Mouse (Mus musculus): ENCODE data around the gene Zfp827. TPM values are rescaled to one million over a fixed set of nuclear protein-coding genes. Genes with fewer than 3 reads are reported as not detected.

The Zfp827 gene
- polyA plus RNA-seq, 1 experiment from 2014 or later, result 10.6 TPM

GRCm38 (mm10) chr8:79227916-79228315 lies 199.7 kb downstream of the Zfp827 start:
- Histone ChIP-seq H3K9ac (ENCODE audit: low read length) (no peak overlapping the region), H3K4me3 (ENCODE audit: low read depth, low read length) (no peak overlapping the region), H3K4me2 (ENCODE audit: low read length) (no peak overlapping the region), H3K9me3 (ENCODE audit: control insufficient read depth, low read length) (no peaks in the 10 kb centered on the region), H3K27me3 (replicated peaks; ENCODE audit: control insufficient read depth, insufficient read depth, low read length) (no peaks in the 10 kb centered on the region), H3K27ac (ENCODE audit: low read depth) (no peak overlapping the region), H3K36me3 (ENCODE audit: control insufficient read depth, insufficient read depth, low read length) (no peaks in the 10 kb centered on the region), H3K4me1 (replicated peaks; ENCODE audit: control insufficient read depth, insufficient read depth, low read length) (no peaks in the 10 kb centered on the region)
- ATAC-seq (replicated peaks; ENCODE audit: low FRiP score, low TSS enrichment, low read depth) (no peak), DNase-seq (ENCODE audit: low spot score) (no peak)
- WGBS, result 77% methylated on average over 3 of the region's 3 CpGs

- Histone ChIP-seq H3K36me3 (ENCODE audit: control insufficient read depth, insufficient read depth, low read length) (no peaks in the 10 kb centered on the region), H3K9me3 (ENCODE audit: control insufficient read depth, low read length) (no peaks in the 10 kb centered on the region), H3K27me3 (replicated peaks; ENCODE audit: control insufficient read depth, insufficient read depth, low read length) (no peaks in the 10 kb centered on the region), H3K4me1 (replicated peaks; ENCODE audit: control insufficient read depth, insufficient read depth, low read length) (no peaks in the 10 kb centered on the region), H3K9ac (ENCODE audit: low read length) (no peak overlapping the region), H3K4me3 (ENCODE audit: low read depth, low read length) (no peak overlapping the region), H3K27ac (ENCODE audit: low read depth) (no peak overlapping the region), H3K4me2 (ENCODE audit: low read length) (no peak overlapping the region)
- DNase-seq (ENCODE audit: low spot score) (no peak), ATAC-seq (replicated peaks; ENCODE audit: low FRiP score, low TSS enrichment, low read depth) (no peak)
- 75% methylated on average over 8 of the region's 8 CpGs for WGBS
Measured at GRCm38 (mm10) chr8:79229266-79229888, 201.1 kb downstream of the Zfp827 start.

DNA sequence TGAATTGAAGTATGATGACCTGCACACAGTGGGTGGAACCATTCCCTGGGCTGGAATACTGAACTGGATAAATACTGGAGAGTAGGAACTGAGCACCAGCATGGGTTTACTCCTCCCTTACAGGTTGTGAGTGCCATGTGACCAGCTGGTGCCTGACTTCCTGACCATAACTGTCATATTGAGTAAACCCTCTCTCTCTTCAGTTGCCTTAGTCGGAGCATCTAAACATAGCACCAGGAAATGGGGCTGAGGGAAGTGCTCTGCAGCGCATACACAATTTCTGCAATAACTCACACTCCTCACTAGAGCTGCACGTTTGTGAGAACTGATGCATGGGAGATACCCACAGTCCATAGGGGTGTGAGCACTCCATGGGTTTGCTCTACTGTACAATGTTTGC lies 211.1 kb downstream of the Zfp827 start:
- Histone ChIP-seq H3K4me3 (ENCODE audit: low read depth, low read length) (no peak overlapping the region), H3K4me1 (replicated peaks; ENCODE audit: control insufficient read depth, insufficient read depth, low read length) (no peaks in the 10 kb centered on the region), H3K36me3 (ENCODE audit: control insufficient read depth, insufficient read depth, low read length) (no peaks in the 10 kb centered on the region), H3K27me3 (replicated peaks; ENCODE audit: control insufficient read depth, insufficient read depth, low read length) (no peaks in the 10 kb centered on the region), H3K27ac (ENCODE audit: low read depth) (no peak overlapping the region), H3K9ac (ENCODE audit: low read length) (no peak overlapping the region), H3K4me2 (ENCODE audit: low read length) (no peak overlapping the region), H3K9me3 (ENCODE audit: control insufficient read depth, low read length) (no peaks in the 10 kb centered on the region)
- 66% methylated on average over 3 of the region's 3 CpGs for WGBS
- no peak for ATAC-seq (replicated peaks; ENCODE audit: low FRiP score, low TSS enrichment, low read depth)
- no peak for DNase-seq (ENCODE audit: low spot score)

- DNase-seq (ENCODE audit: low spot score) (no peak), ATAC-seq (replicated peaks; ENCODE audit: low FRiP score, low TSS enrichment, low read depth) (no peak)
- 91% methylated on average over 7 of the region's 7 CpGs for WGBS
- H3K27ac ChIP-seq (ENCODE audit: low read depth), result no peak overlapping the region
- no peaks in the 10 kb centered on the region for H3K9me3 ChIP-seq (ENCODE audit: control insufficient read depth, low read length)
- H3K4me2 ChIP-seq (ENCODE audit: low read length), result no peak overlapping the region
- no peaks in the 10 kb centered on the region for H3K4me1 ChIP-seq (replicated peaks; ENCODE audit: control insufficient read depth, insufficient read depth, low read length)
- no peaks in the 10 kb centered on the region for H3K36me3 ChIP-seq (ENCODE audit: control insufficient read depth, insufficient read depth, low read length)
- no peaks in the 10 kb centered on the region for H3K27me3 ChIP-seq (replicated peaks; ENCODE audit: control insufficient read depth, insufficient read depth, low read length)
- no peak overlapping the region for H3K9ac ChIP-seq (ENCODE audit: low read length)
- no peak overlapping the region for H3K4me3 ChIP-seq (ENCODE audit: low read depth, low read length)
Measured at GRCm38 (mm10) chr8:79239996-79240395, 211.8 kb downstream of the Zfp827 start.

Other genes starting within 250 kb of the Zfp827 start
- 224 and 229 TPM in 2 replicates for gene Lsm6, start 207.3 kb upstream of the Zfp827 start, polyA plus RNA-seq (2014; fragmentation: Nextera tagmentation; extraction: Ambion mirVana)
- not detected in 2 replicates for gene 1700011L22Rik, start 220.1 kb downstream of the Zfp827 start, polyA plus RNA-seq (2014; fragmentation: Nextera tagmentation; extraction: Ambion mirVana)

All from intestine, embryonic 14.5 days (tissue).